Mouse (Mus musculus) adrenal gland, adult (tissue): ENCODE data around the gene Glcci1.

Experiments used
- DNase-seq, 2 experiments: peaks; one replicate each; pipeline ENCODE4 v3.0.0; 2022 to 2023; ENCODE audit warnings: low spot score in 1 of 2; ENCODE audit not compliant: inconsistent age in 2 of 2

Glcci1 gene

GRCm38 (mm10) chr6:8544822-8545221 is 35.4 kb downstream of the Glcci1 start:
- DNase-seq, result no peak

- no peak for DNase-seq
Observed at GRCm38 (mm10) chr6:8545780-8546179, 36.4 kb downstream of the Glcci1 start.

- no peak for DNase-seq
Observed at GRCm38 (mm10) chr6:8551155-8551554, 41.8 kb downstream of the Glcci1 start.

GRCm38 (mm10) chr6:8556849-8557571 is 47.6 kb downstream of the Glcci1 start:
- DNase-seq, result no peak

- no peak for DNase-seq
Observed at GRCm38 (mm10) chr6:8560682-8561081, 51.3 kb downstream of the Glcci1 start.

- no peak for DNase-seq
Observed at GRCm38 (mm10) chr6:8582377-8582776, 73.0 kb downstream of the Glcci1 start.

- DNase-seq, result no peak
Observed at GRCm38 (mm10) chr6:8583892-8584291, 74.5 kb downstream of the Glcci1 start.

GRCm38 (mm10) chr6:8591665-8592064 is 82.3 kb downstream of the Glcci1 start:
- DNase-seq, result no peak

GRCm38 (mm10) chr6:8617369-8617768 is 108.0 kb downstream of the Glcci1 start:
- DNase-seq, result no peak

- no peak for DNase-seq
Observed at GRCm38 (mm10) chr6:8619582-8620350, 110.4 kb downstream of the Glcci1 start.

GRCm38 (mm10) chr6:8623045-8623444 is 113.6 kb downstream of the Glcci1 start:
- DNase-seq, result no peak

- DNase-seq, result no peak
Observed at GRCm38 (mm10) chr6:8628226-8628625, 118.8 kb downstream of the Glcci1 start.

GRCm38 (mm10) chr6:8628715-8629267 is 119.4 kb downstream of the Glcci1 start:
- no peak for DNase-seq

GRCm38 (mm10) chr6:8630531-8630930 is 121.1 kb downstream of the Glcci1 start:
- DNase-seq, result peak; percentile 13 to 75

- no peak for DNase-seq
Observed at GRCm38 (mm10) chr6:8631362-8631761, 122.0 kb downstream of the Glcci1 start.

- no peak for DNase-seq
Observed at GRCm38 (mm10) chr6:8631986-8632632, 122.7 kb downstream of the Glcci1 start.

GRCm38 (mm10) chr6:8632701-8633100 is 123.3 kb downstream of the Glcci1 start:
- DNase-seq, result no peak

- no peak for DNase-seq
Observed at GRCm38 (mm10) chr6:8638122-8638521, 128.7 kb downstream of the Glcci1 start.

GRCm38 (mm10) chr6:8638899-8639298 is 129.5 kb downstream of the Glcci1 start:
- DNase-seq, result no peak

- no peak for DNase-seq
Observed at GRCm38 (mm10) chr6:8639526-8639925, 130.1 kb downstream of the Glcci1 start.

GRCm38 (mm10) chr6:8640863-8641262 is 131.5 kb downstream of the Glcci1 start:
- no peak for DNase-seq

GRCm38 (mm10) chr6:8644703-8645102 is 135.3 kb downstream of the Glcci1 start:
- DNase-seq, result no peak
